8 mouse cellular contexts compared by ENCODE assay signal in the genomic region with DNA sequence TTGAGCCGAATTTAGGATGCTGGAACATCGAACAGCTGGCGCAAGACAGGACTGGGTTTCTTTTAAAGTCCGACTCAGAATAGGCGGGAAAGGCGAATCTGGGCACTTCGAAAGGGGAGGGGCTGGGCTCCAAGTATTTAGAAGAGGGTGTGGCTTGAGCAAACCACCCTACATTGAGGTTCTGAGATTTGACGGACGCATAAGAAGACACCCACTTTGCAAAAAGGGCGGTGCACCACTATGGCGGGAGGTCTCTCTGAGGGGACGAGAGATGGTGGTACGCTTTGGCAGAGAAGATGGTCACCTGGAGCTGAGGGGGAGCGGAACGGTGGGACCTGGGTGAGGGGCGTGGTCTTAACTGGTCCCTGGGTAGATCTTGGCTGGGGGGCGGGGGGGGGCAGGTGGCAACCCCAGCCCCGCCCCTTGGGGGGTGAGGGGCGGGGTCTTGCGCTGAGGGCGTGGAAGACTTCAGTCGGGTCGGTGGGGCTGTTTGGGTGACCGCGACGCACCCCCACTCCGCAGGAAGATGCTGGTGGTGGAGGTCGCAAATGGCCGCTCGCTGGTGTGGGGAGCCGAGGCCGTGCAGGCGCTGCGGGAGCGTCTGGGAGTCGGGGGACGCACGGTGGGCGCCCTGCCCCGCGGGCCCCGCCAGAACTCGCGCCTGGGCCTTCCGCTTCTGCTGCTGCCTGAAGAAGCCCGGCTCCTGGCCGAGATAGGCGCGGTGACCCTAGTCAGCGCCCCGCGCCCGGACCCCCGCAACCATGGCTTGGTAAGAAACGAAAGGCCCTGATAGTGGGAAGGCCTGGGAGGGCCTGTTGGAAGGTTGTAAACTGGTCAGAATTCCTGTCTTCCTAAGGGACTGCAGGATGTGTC. TPM values are rescaled to one million over a fixed set of nuclear protein-coding genes. Genes with fewer than 3 reads are reported as not detected.
DNase-seq lines count a peak whose midpoint lies in the region; ATAC-seq and TF ChIP-seq lines count a peak whose summit lies in the region.

No protein-coding gene starts in this region.

- peak; percentile 30 for ATAC-seq in intestine, postnatal 0 days
- peak; percentile 41 for ATAC-seq in midbrain, postnatal 0 days (ENCODE audit: low FRiP score)

- H3K4me1 ChIP-seq in intestine, postnatal 0 days (replicated peaks; ENCODE audit: control insufficient read depth, insufficient read depth, low read length), result no peaks in the 10 kb centered on the region
- peaks cover 9% of the 10 kb centered on the region; the same call in 1 of the 2 replicates for H3K4me1 ChIP-seq in midbrain, postnatal 0 days (ENCODE audit: insufficient read depth, low read length)

- peaks cover 19% of the 10 kb centered on the region for H3K36me3 ChIP-seq in intestine, postnatal 0 days (ENCODE audit: control insufficient read depth, insufficient read depth)
- H3K36me3 ChIP-seq in midbrain, postnatal 0 days (ENCODE audit: insufficient read depth, low read length), result peaks cover 4% of the 10 kb centered on the region

- H3K4me3 ChIP-seq in intestine, postnatal 0 days (ENCODE audit: low read depth, low read length), result peak overlapping the region; percentile 79
- peak overlapping the region; percentile 72 for H3K4me3 ChIP-seq in midbrain, postnatal 0 days (ENCODE audit: low read depth, low read length)

- no peaks in the 10 kb centered on the region for H3K27me3 ChIP-seq in intestine, postnatal 0 days (replicated peaks; ENCODE audit: control insufficient read depth, insufficient read depth, low read length)
- H3K27me3 ChIP-seq in midbrain, postnatal 0 days (ENCODE audit: insufficient read depth, low read length), result no peaks in the 10 kb centered on the region

- peak overlapping the region; percentile 90 for H3K27ac ChIP-seq in intestine, postnatal 0 days (ENCODE audit: low read depth, low read length)
- H3K27ac ChIP-seq in midbrain, postnatal 0 days (ENCODE audit: low read depth, low read length), result peak overlapping the region; percentile 96

- H3K9me3 ChIP-seq in intestine, postnatal 0 days (ENCODE audit: control insufficient read depth), result no peaks in the 10 kb centered on the region
- no peaks in the 10 kb centered on the region for H3K9me3 ChIP-seq in midbrain, postnatal 0 days (ENCODE audit: low read length)

- DNase-seq in 3T3-L1 (ENCODE audit: low read depth, low spot score), result peak; percentile 94
- DNase-seq in adrenal gland, adult 18-20 months (ENCODE audit: low spot score in 2 of 2), result peak; percentile 65 to 67
- peak; percentile 93 for DNase-seq in embryo, embryonic 10.5 days (ENCODE audit: low spot score)
- DNase-seq in heart, adult 11 months, result peak; percentile 98
- DNase-seq in liver, result peak; percentile 72
- DNase-seq in midbrain, postnatal 0 days (ENCODE audit: low spot score), result peak; percentile 87
- DNase-seq in spleen, postnatal 10 days (ENCODE audit: low spot score in 2 of 2), result peak; percentile 44 to 69

- peak overlapping the region; percentile 94 for H3K4me2 ChIP-seq in intestine, postnatal 0 days (replicated peaks; ENCODE audit: low read depth)
- H3K4me2 ChIP-seq in midbrain, postnatal 0 days (ENCODE audit: low read depth, low read length, poor library complexity, severe bottlenecking), result peak overlapping the region; percentile 63

- under 1% methylated on average over 39 of the region's 55 CpGs for WGBS in intestine, postnatal 0 days
- under 1% methylated on average over 46 of the region's 55 CpGs for WGBS in midbrain, postnatal 0 days

- no peak for TF ChIP-seq CTCF in intestine, postnatal 0 days (IDR thresholded peaks at IDR 0.05; ENCODE audit: low read depth)
- TF ChIP-seq CTCF in midbrain, postnatal 0 days (IDR thresholded peaks at IDR 0.05), result no peak

- H3K9ac ChIP-seq in intestine, postnatal 0 days (ENCODE audit: low read depth, low read length), result peak overlapping the region; percentile 73
- H3K9ac ChIP-seq in midbrain, postnatal 0 days (replicated peaks; ENCODE audit: low read length, poor library complexity, severe bottlenecking), result peak overlapping the region; percentile 65

RNA-seq across cellular contexts. Expression of a gene that starts 1.0 kb away (rescaled TPM):
- 10 to 100 TPM; 61.3 to 82.9 TPM for total RNA-seq in adrenal gland, adult 18-20 months (2021)
- polyA plus RNA-seq in intestine, postnatal 0 days (2015; fragmentation: Nextera tagmentation; extraction: Ambion mirVana), result 28.4 and 29.6 TPM in 2 replicates
- total RNA-seq in midbrain, postnatal 0 days (2014; rRNA removed), result 219 and 252 TPM in 2 replicates
- 134 and 141 TPM in 2 replicates for polyA plus RNA-seq in midbrain, postnatal 0 days (2015; fragmentation: Nextera tagmentation; extraction: Ambion mirVana)

RNA-seq across cellular contexts. Expression of a gene that starts 1.6 kb away (rescaled TPM):
- total RNA-seq in adrenal gland, adult 18-20 months (2021), result 100 to 1,000 TPM in 1 of 2 experiments, 10 to 100 TPM in 1; 87.7 to 105 TPM
- polyA plus RNA-seq in intestine, postnatal 0 days (2015; fragmentation: Nextera tagmentation; extraction: Ambion mirVana), result 123 and 129 TPM in 2 replicates
- total RNA-seq in midbrain, postnatal 0 days (2014; rRNA removed), result 329 and 396 TPM in 2 replicates
- 260 and 263 TPM in 2 replicates for polyA plus RNA-seq in midbrain, postnatal 0 days (2015; fragmentation: Nextera tagmentation; extraction: Ambion mirVana)

RNA-seq across cellular contexts. Expression of a gene that starts 9.5 kb away (rescaled TPM):
- 100 to 1,000 TPM; 858 to 933 TPM for total RNA-seq in adrenal gland, adult 18-20 months (2021)
- 791 and 834 TPM in 2 replicates for polyA plus RNA-seq in intestine, postnatal 0 days (2015; fragmentation: Nextera tagmentation; extraction: Ambion mirVana)
- 733 and 742 TPM in 2 replicates for total RNA-seq in midbrain, postnatal 0 days (2014; rRNA removed)
- polyA plus RNA-seq in midbrain, postnatal 0 days (2015; fragmentation: Nextera tagmentation; extraction: Ambion mirVana), result 638 and 663 TPM in 2 replicates

RNA-seq across cellular contexts. Expression of a gene that starts 17.0 kb away (rescaled TPM):
- total RNA-seq in adrenal gland, adult 18-20 months (2021), result 10 to 100 TPM; 11.0 to 12.9 TPM
- 100 TPM in 2 replicates for polyA plus RNA-seq in intestine, postnatal 0 days (2015; fragmentation: Nextera tagmentation; extraction: Ambion mirVana)
- 4.0 and 8.2 TPM in 2 replicates for total RNA-seq in midbrain, postnatal 0 days (2014; rRNA removed)
- 3.7 and 4.2 TPM in 2 replicates for polyA plus RNA-seq in midbrain, postnatal 0 days (2015; fragmentation: Nextera tagmentation; extraction: Ambion mirVana)

RNA-seq across cellular contexts. Expression of a gene that starts 25.9 kb away (rescaled TPM):
- total RNA-seq in adrenal gland, adult 18-20 months (2021), result 1 to 10 TPM; 3.0 to 5.6 TPM
- 0.69 and 0.77 TPM in 2 replicates for polyA plus RNA-seq in intestine, postnatal 0 days (2015; fragmentation: Nextera tagmentation; extraction: Ambion mirVana)
- 0.28 and 0.93 TPM in 2 replicates for total RNA-seq in midbrain, postnatal 0 days (2014; rRNA removed)
- polyA plus RNA-seq in midbrain, postnatal 0 days (2015; fragmentation: Nextera tagmentation; extraction: Ambion mirVana), result 0.38 and 0.49 TPM in 2 replicates

Comparison
In these comparisons a context has a peak if more than half of its experiments do, and no peak if none do; other contexts are left out.
1. Peak in every context shown above with its lines: DNase-seq, ATAC-seq, H3K4me3 ChIP-seq and H3K27ac ChIP-seq.